Mouse (Mus musculus): ENCODE data around the gene G6pc. TPM values are rescaled to one million over a fixed set of nuclear protein-coding genes. Genes with fewer than 3 reads are reported as not detected.
A peak's percentile ranks its signal among the peaks of the same experiment; 100 is the strongest.

G6pc gene
- polyA plus RNA-seq, 1 experiment from 2014 or later, result not detected

DNA sequence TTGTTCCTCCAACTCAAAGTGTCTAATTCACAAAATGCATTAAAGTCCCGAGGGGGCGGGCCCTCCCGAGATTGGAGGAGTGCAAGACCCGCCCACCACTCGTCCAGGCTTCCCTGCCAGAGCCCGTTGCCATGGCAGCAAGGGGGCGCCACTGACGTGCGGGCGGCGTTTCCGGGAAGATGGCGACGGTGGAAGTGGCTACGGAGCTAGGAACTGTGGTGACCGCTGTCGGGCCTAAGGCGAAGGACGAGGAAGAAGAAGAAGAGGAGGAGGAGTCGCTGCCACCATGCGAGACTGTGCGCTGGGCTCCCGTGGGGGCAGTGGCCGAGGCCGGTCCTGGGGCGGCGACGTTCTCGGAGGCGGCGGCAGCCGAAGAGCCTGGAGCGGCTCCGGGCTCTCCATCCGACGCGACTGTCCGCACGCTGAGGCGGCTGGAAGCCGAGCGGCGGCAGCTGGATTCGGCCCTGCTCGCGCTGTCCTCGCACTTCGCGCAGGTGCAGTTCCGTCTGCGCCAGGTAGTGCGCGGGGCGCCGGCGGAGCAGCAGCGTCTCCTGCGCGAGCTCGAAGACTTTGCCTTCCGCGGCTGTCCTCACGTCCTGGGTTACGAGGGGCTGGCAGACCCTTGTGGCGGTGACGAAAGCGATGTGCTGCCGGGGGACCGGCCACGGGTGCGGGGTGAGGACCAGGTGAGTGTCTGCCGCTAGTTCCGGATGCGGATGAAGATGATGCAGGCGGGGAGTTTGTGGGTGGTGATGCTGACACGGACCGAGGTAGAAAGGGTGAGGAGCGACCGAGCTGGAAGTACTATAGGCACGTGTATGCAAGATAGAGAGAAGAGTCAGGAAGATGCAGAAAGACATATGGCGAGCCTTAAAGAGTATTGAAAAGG is 57.8 kb downstream of the G6pc start, which contains the start of the genes Rundc1 and Ptges3l:
TSS of gene Rundc1 (plus strand) at position 161 of the 889 bp plus-strand sequence.
TSS of gene Ptges3l (minus strand) at position 409 of the 889 bp plus-strand sequence.
- CTCF ChIA-PET, result interaction anchor here (1.0 kb wide), 1 partner anchor 17 kb away, joined by 3 read pairs; the partner anchor contains the start of gene Rpl27
- H3K27me3 ChIP-seq, result no peaks in the 10 kb centered on the region
- no peak for TF ChIP-seq CTCF (IDR thresholded peaks at IDR 0.05)
- in situ Hi-C loops (cut with MboI; ENCODE audit: low pct_unique_long_range_greater_than_20kb), result no loop called here
- DNase-seq (ENCODE audit: low read depth, low spot score) (peak; percentile 65), ATAC-seq (peak; percentile 86)
- POLR2A ChIA-PET, result interaction anchor here (1.0 to 1.5 kb wide), 2 partner anchors 9 to 19 kb away, joined by 3 to 6 read pairs; no protein-coding TSS in a partner anchor

DNA sequence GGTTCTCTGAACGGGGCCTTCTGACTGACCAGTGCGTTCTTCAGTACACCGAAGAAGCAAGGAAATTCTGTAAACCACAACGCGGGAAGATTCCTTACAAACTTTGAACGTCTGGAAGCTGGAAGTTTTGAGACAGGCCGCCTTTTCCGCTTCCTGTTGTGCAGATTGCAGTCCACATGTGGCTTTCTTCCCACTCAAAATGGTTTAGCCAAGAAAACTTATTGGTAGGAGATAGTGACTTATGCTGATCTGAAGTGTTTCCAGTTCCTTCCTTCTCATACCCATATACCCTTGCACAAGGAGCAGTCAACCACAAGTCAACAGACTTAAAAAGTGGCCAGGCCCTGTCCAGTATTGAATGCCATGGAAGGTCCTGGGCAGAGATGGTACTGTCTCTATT is 58.8 kb downstream of the G6pc start:
- POLR2A ChIA-PET, result interaction anchor here (0.7 kb wide), 1 partner anchor 128 kb away, joined by 3 read pairs; no protein-coding TSS in a partner anchor
- ATAC-seq, result no peak
- H3K27me3 ChIP-seq, result no peaks in the 10 kb centered on the region
- no peak for DNase-seq (ENCODE audit: low read depth, low spot score)
- TF ChIP-seq CTCF (IDR thresholded peaks at IDR 0.05), result no peak
- CTCF ChIA-PET, result interaction anchor here (1.0 kb wide), 1 partner anchor 16 kb away, joined by 3 read pairs; the partner anchor contains the start of gene Rpl27
- in situ Hi-C loops (cut with MboI; ENCODE audit: low pct_unique_long_range_greater_than_20kb), result no loop called here

Other genes with a start within 250 kb of the G6pc start
- gene Retreg3, start 247.7 kb upstream of the G6pc start, polyA plus RNA-seq (2021), result 72.2 TPM
- gene Tubg1, start 247.6 kb upstream of the G6pc start, polyA plus RNA-seq (2021), result 70.2 TPM
- gene Tubg2, start 211.7 kb upstream of the G6pc start, polyA plus RNA-seq (2021), result 3.5 TPM
- gene Cntnap1, start 197.0 kb upstream of the G6pc start, polyA plus RNA-seq (2021), result 10.8 TPM
- 33.3 TPM for gene Plekhh3, start 196.2 kb upstream of the G6pc start, polyA plus RNA-seq (2021)
- 0.95 TPM for gene Ccr10, start 192.1 kb upstream of the G6pc start, polyA plus RNA-seq (2021)
- gene Ezh1, start 141.1 kb upstream of the G6pc start, polyA plus RNA-seq (2021), result 52.0 TPM
- 27.3 TPM for gene Ramp2, start 121.5 kb upstream of the G6pc start, polyA plus RNA-seq (2021)
- gene Vps25, start 113.9 kb upstream of the G6pc start, polyA plus RNA-seq (2021), result 104 TPM
- 53.9 TPM for gene Wnk4, start 107.0 kb upstream of the G6pc start, polyA plus RNA-seq (2021)
- gene Cntd1, start 88.5 kb upstream of the G6pc start, polyA plus RNA-seq (2021), result 1.0 TPM
- gene Coa3, start 88.4 kb upstream of the G6pc start, polyA plus RNA-seq (2021), result 118 TPM
- gene Becn1, start 65.3 kb upstream of the G6pc start, polyA plus RNA-seq (2021), result 203 TPM
- gene Psme3, start 51.3 kb upstream of the G6pc start, polyA plus RNA-seq (2021), result 101 TPM
- gene Aoc2, start 42.5 kb upstream of the G6pc start, polyA plus RNA-seq (2021), result 2.3 TPM
- gene Aoc3, start 37.0 kb upstream of the G6pc start, polyA plus RNA-seq (2021), result 0.04 TPM
- gene Aarsd1, start 50.1 kb downstream of the G6pc start, polyA plus RNA-seq (2021), result 47.2 TPM
- gene Gm27029, start 57.2 kb downstream of the G6pc start, polyA plus RNA-seq (2021), result 7.6 TPM
- 26.1 TPM for gene Rundc1, start 57.5 kb downstream of the G6pc start, polyA plus RNA-seq (2021)
- 28.1 TPM for gene Ptges3l, start 57.8 kb downstream of the G6pc start, polyA plus RNA-seq (2021)
- 391 TPM for gene Rpl27, start 74.7 kb downstream of the G6pc start, polyA plus RNA-seq (2021)
- 39.5 TPM for gene Ifi35, start 80.8 kb downstream of the G6pc start, polyA plus RNA-seq (2021)
- gene Rnd2, start 97.4 kb downstream of the G6pc start, polyA plus RNA-seq (2021), result 22.6 TPM
- 202 TPM for gene Vat1, start 98.7 kb downstream of the G6pc start, polyA plus RNA-seq (2021)
- 9.4 TPM for gene Brca1, start 184.4 kb downstream of the G6pc start, polyA plus RNA-seq (2021)
- 120 TPM for gene Nbr1, start 184.6 kb downstream of the G6pc start, polyA plus RNA-seq (2021)
- 12.5 TPM for gene Tmem106a, start 214.7 kb downstream of the G6pc start, polyA plus RNA-seq (2021)
- gene Gm11634, start 231.7 kb downstream of the G6pc start, polyA plus RNA-seq (2021), result not detected